Mouse (Mus musculus): Measurements from ENCODE around the gene Epb41l1.

- TF ChIP-seq POLR2A (IDR thresholded peaks at IDR 0.05; ENCODE audit: control insufficient read depth, low read depth, low read length) (no peak), CTCF (IDR thresholded peaks at IDR 0.05; ENCODE audit: control insufficient read depth, insufficient read depth, insufficient replicate concordance, low read depth, low read length) (no peak)
Measured at GRCm38 (mm10) chr2:156469508-156469907, 48.8 kb downstream of the Epb41l1 start.
